Mouse (Mus musculus): Measurements from ENCODE around the gene Stk32c. TPM values are rescaled to one million over a fixed set of nuclear protein-coding genes. Genes with fewer than 3 reads are reported as not detected.

Stk32c gene
- polyA plus RNA-seq (2012; rRNA removed) (3.2 and 4.1 TPM in 2 replicates), polyA plus RNA-seq (2014; fragmentation: Nextera tagmentation; extraction: Ambion mirVana) (0.14 and 0.32 TPM in 2 replicates)

GRCm38 (mm10) chr7:139212754-139213745, at the start of gene Stk32c, which contains the start of gene Lrrc27:
TSS of gene Stk32c (minus strand) at chr7:139213307.
TSS of gene Lrrc27 (plus strand) at chr7:139212988.
- WGBS, result 2% methylated on average over 53 of the region's 53 CpGs

GRCm38 (mm10) chr7:139257752-139258542, 44.8 kb upstream of the Stk32c start:
- 72% methylated on average over 10 of the region's 10 CpGs for WGBS
- no peak for TF ChIP-seq POLR2A (IDR thresholded peaks at IDR 0.05; ENCODE audit: borderline replicate concordance, extremely low read depth, insufficient read depth, insufficient read length)
- Histone ChIP-seq H3K9me3 (ENCODE audit: control insufficient read depth, low read length) (no peaks in the 10 kb centered on the region; the same call in 1 of the 2 replicates), H3K4me2 (replicated peaks; ENCODE audit: low read depth, low read length, severe bottlenecking) (no peak overlapping the region), H3K4me3 (replicated peaks; ENCODE audit: low read length) (no peak overlapping the region), H3K36me3 (ENCODE audit: control insufficient read depth, insufficient read depth, low read length) (peaks cover 36% of the 10 kb centered on the region), H3K9ac (ENCODE audit: low read depth, low read length, severe bottlenecking) (no peak overlapping the region), H3K27ac (replicated peaks; ENCODE audit: low read depth, low read length) (no peak overlapping the region), H3K4me1 (ENCODE audit: control insufficient read depth, insufficient read depth, low read length) (no peaks in the 10 kb centered on the region), H3K27me3 (ENCODE audit: control insufficient read depth, insufficient read depth, low read length) (no peaks in the 10 kb centered on the region)
- DNase-seq (ENCODE audit: low spot score) (no peak), ATAC-seq (ENCODE audit: low FRiP score, low read depth) (no peak)

More at GRCm38 (mm10) chr7:139212754-139213745, at the start of gene Stk32c, which contains the start of gene Lrrc27:
- ATAC-seq (ENCODE audit: low FRiP score, low read depth) (peak; percentile 98), DNase-seq (ENCODE audit: low spot score) (peak; percentile 98)
- Histone ChIP-seq H3K4me2 (replicated peaks; ENCODE audit: low read depth, low read length, severe bottlenecking) (peak within 1 kb of the TSS; percentile 69), H3K36me3 (ENCODE audit: control insufficient read depth, insufficient read depth, low read length) (no peaks in the 10 kb centered on the region), H3K27me3 (ENCODE audit: control insufficient read depth, insufficient read depth, low read length) (no peaks in the 10 kb centered on the region), H3K27ac (replicated peaks; ENCODE audit: low read depth, low read length) (peak within 1 kb of the TSS; percentile 91), H3K4me3 (replicated peaks; ENCODE audit: low read length) (peak within 1 kb of the TSS; percentile 61), H3K4me1 (ENCODE audit: control insufficient read depth, insufficient read depth, low read length) (peaks cover 4% of the 10 kb centered on the region), H3K9me3 (ENCODE audit: control insufficient read depth, low read length) (no peaks in the 10 kb centered on the region), H3K9ac (ENCODE audit: low read depth, low read length, severe bottlenecking) (peak within 1 kb of the TSS; percentile 85)
- TF ChIP-seq POLR2A (IDR thresholded peaks at IDR 0.05; ENCODE audit: borderline replicate concordance, extremely low read depth, insufficient read depth, insufficient read length), result peak; percentile 59; the same call in 1 of the 2 replicates

- WGBS, result 78% methylated on average over 5 of the region's 5 CpGs
Observed at GRCm38 (mm10) chr7:139254626-139255025, 41.5 kb upstream of the Stk32c start.

GRCm38 (mm10) chr7:139253462-139253861, 40.4 kb upstream of the Stk32c start:
- peaks cover 29% of the 10 kb centered on the region for H3K36me3 ChIP-seq (ENCODE audit: control insufficient read depth, insufficient read depth, low read length)
- H3K4me2 ChIP-seq (replicated peaks; ENCODE audit: low read depth, low read length, severe bottlenecking), result no peak overlapping the region
- no peaks in the 10 kb centered on the region for H3K27me3 ChIP-seq (ENCODE audit: control insufficient read depth, insufficient read depth, low read length)
- no peak overlapping the region for H3K27ac ChIP-seq (replicated peaks; ENCODE audit: low read depth, low read length)
- ATAC-seq (ENCODE audit: low FRiP score, low read depth) (no peak), DNase-seq (ENCODE audit: low spot score) (no peak)
- no peak for TF ChIP-seq POLR2A (IDR thresholded peaks at IDR 0.05; ENCODE audit: borderline replicate concordance, extremely low read depth, insufficient read depth, insufficient read length)
- no peak overlapping the region for H3K4me3 ChIP-seq (replicated peaks; ENCODE audit: low read length)
- no peak overlapping the region for H3K9ac ChIP-seq (ENCODE audit: low read depth, low read length, severe bottlenecking)
- no peaks in the 10 kb centered on the region for H3K9me3 ChIP-seq (ENCODE audit: control insufficient read depth, low read length)
- peaks cover 24% of the 10 kb centered on the region for H3K4me1 ChIP-seq (ENCODE audit: control insufficient read depth, insufficient read depth, low read length)
- WGBS, result 65% methylated on average over 3 of the region's 3 CpGs

More at GRCm38 (mm10) chr7:139254626-139255025, 41.5 kb upstream of the Stk32c start:
- TF ChIP-seq POLR2A (IDR thresholded peaks at IDR 0.05; ENCODE audit: borderline replicate concordance, extremely low read depth, insufficient read depth, insufficient read length), result no peak
- H3K4me2 ChIP-seq (replicated peaks; ENCODE audit: low read depth, low read length, severe bottlenecking), result no peak overlapping the region
- no peak overlapping the region for H3K4me3 ChIP-seq (replicated peaks; ENCODE audit: low read length)
- H3K9ac ChIP-seq (ENCODE audit: low read depth, low read length, severe bottlenecking), result no peak overlapping the region
- H3K27me3 ChIP-seq (ENCODE audit: control insufficient read depth, insufficient read depth, low read length), result no peaks in the 10 kb centered on the region
- no peak overlapping the region for H3K27ac ChIP-seq (replicated peaks; ENCODE audit: low read depth, low read length)
- H3K36me3 ChIP-seq (ENCODE audit: control insufficient read depth, insufficient read depth, low read length), result peaks cover 29% of the 10 kb centered on the region
- H3K4me1 ChIP-seq (ENCODE audit: control insufficient read depth, insufficient read depth, low read length), result peaks cover 16% of the 10 kb centered on the region
- ATAC-seq (ENCODE audit: low FRiP score, low read depth) (no peak), DNase-seq (ENCODE audit: low spot score) (no peak)
- no peaks in the 10 kb centered on the region for H3K9me3 ChIP-seq (ENCODE audit: control insufficient read depth, low read length)

- ATAC-seq (ENCODE audit: low FRiP score, low read depth), result no peak
- no peaks in the 10 kb centered on the region for H3K27me3 ChIP-seq (ENCODE audit: control insufficient read depth, insufficient read depth, low read length)
- H3K9ac ChIP-seq (ENCODE audit: low read depth, low read length, severe bottlenecking), result no peak overlapping the region
- WGBS, result 66% methylated on average over 9 of the region's 9 CpGs
- peaks cover 25% of the 10 kb centered on the region for H3K36me3 ChIP-seq (ENCODE audit: control insufficient read depth, insufficient read depth, low read length)
- H3K9me3 ChIP-seq (ENCODE audit: control insufficient read depth, low read length), result no peaks in the 10 kb centered on the region
- no peak overlapping the region for H3K27ac ChIP-seq (replicated peaks; ENCODE audit: low read depth, low read length)
- H3K4me1 ChIP-seq (ENCODE audit: control insufficient read depth, insufficient read depth, low read length), result peaks cover 24% of the 10 kb centered on the region
- H3K4me3 ChIP-seq (replicated peaks; ENCODE audit: low read length), result no peak overlapping the region
- H3K4me2 ChIP-seq (replicated peaks; ENCODE audit: low read depth, low read length, severe bottlenecking), result no peak overlapping the region
- TF ChIP-seq POLR2A (IDR thresholded peaks at IDR 0.05; ENCODE audit: borderline replicate concordance, extremely low read depth, insufficient read depth, insufficient read length), result no peak
- no peak for DNase-seq (ENCODE audit: low spot score)
Observed at GRCm38 (mm10) chr7:139252986-139253385, 39.9 kb upstream of the Stk32c start.
